Mouse (Mus musculus): ENCODE measurements around the gene Tbx1. TPM values are rescaled to one million over a fixed set of nuclear protein-coding genes. Genes with fewer than 3 reads are reported as not detected.

The Tbx1 gene
- total RNA-seq (2021), result 1 to 10 TPM; 1.2 to 1.5 TPM
- long read RNA-seq, experiment 1, partial matches to known transcripts, result 0 of 1 reads
- long read RNA-seq, experiment 1, other reads (novel, unspliced or antisense), result 0 of 1 reads
- long read RNA-seq, experiment 2, result 0 reads

DNA sequence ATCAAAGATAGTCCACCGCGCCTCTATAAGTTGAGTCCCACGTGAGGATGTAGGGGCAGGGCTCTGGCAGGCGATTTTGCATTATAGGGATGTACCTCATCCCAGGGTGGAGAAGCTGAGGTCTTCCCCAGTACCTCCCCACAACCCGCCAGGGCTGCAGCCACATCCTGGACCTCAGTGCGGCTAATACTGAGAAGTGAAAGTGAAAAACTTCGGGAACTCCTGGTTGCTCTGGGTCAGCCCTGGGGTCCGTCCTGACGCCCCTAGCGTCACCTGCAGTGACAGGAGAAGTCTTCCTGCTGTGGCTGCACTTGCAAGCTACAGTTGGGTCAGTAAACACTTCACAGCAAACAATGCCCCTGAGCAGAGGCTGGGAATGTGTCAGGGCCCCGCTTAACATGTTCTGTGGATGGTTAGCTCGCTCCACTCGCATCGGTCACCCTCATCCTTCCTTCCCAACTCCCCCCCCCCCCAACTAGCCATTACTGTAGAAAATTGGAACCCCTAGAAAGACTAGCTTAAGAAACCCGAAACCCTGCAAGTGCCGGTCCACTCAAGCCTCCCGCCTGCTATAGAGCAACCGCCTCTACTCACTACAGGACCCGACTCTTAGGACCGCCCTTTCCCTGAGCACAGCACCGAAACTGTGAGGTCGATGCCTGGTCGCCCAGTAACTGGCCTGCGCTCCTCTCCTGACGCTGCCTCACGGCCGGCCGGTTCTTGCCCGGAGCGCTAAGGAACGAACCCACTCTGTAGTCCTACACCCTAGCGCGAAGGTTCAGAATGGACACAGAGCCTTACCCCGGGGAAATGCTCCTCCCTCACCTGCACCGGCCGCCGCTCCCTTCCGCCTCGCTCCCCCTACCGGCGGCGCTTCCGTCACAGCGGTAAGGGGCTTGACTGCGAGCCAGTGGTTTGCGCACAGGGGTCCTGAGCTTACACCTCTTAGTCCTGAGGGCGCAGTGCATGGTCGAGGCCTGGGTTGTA, at the start of gene Tbx1:
Gene Tbx1, minus strand, starts transcription at position 868 of the 987 bp plus-strand sequence.
- DNase-seq (ENCODE audit: low spot score in 2 of 2), result no peak

GRCm38 (mm10) chr16:18639382-18639929, 49.0 kb upstream of the Tbx1 start:
- no peak for DNase-seq (ENCODE audit: low spot score in 2 of 2)

GRCm38 (mm10) chr16:18638396-18638795, 47.9 kb upstream of the Tbx1 start:
- DNase-seq (ENCODE audit: low spot score in 2 of 2), result no peak

DNA sequence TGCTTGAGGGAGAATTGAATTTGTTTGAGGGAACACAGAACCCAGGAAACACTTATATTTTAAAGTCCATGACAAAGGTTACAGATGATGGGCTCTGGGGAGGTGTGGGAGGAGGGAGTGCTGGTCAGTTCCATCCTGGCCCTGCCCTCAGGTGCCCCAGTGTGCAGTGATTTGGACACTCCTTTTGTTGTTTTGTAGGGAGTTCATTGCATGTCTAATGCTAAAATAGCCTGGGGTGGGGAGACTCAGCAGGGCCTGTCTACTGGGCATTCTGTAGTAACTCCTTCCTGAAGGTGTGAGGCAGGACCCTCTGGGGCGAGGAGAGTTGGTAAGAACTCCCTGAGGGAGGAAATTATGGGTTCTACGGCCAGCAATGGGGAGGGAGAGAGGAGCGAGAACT, 46.3 kb upstream of the Tbx1 start:
- DNase-seq (ENCODE audit: low spot score in 2 of 2), result no peak

DNA sequence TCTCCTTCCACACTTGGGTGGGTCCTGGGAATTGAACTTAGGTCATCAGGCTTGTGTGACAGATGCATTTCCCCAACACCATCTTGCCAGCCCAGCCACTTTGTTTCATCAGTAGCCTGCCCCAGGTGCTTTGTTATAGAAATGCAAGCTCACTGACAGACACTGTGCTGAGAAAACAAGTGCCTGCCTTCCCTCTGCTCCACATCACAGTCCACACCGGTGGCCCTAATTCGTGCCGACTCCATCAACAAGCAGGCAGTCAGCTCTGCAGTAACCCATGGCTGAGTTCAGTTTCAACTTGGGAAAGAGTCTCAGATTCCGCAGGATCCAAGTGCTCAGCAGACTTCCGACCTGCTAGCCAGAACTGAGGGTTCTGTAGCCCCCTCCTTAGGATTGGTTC, 45.9 kb upstream of the Tbx1 start:
- DNase-seq (ENCODE audit: low spot score in 2 of 2), result no peak

DNA sequence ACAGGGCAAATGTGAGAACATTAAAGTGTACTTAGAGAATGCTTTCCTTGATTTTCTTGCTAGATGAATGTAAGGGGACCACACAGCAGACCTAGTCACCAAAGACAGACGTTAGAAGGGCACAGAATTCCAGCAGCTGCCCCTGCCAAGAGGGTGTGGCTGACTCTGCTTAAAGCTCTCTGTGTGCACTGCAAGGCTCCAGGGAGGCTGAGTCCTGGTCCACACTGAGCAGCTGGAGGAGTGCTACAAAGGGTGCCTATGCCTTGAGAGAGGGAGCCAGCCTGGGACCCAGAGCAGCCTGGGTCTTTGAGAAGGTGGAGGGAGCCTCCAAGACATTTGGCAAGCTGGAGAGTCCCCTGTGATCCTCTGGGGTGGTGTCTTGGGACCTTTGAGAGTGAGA, 42.9 kb upstream of the Tbx1 start:
- no peak for DNase-seq (ENCODE audit: low spot score in 2 of 2)

- no peak for DNase-seq (ENCODE audit: low spot score in 2 of 2)
These were observed 42.3 kb upstream of the Tbx1 start for GRCm38 (mm10) chr16:18632816-18633215.

GRCm38 (mm10) chr16:18632059-18632458, 41.6 kb upstream of the Tbx1 start:
- peak in 1 of 2 experiments; percentile 65 for DNase-seq (ENCODE audit: low spot score in 2 of 2)

- no peak for DNase-seq (ENCODE audit: low spot score in 2 of 2)
These were observed 40.7 kb upstream of the Tbx1 start for GRCm38 (mm10) chr16:18631141-18631540.

GRCm38 (mm10) chr16:18630291-18630690, 39.8 kb upstream of the Tbx1 start:
- no peak for DNase-seq (ENCODE audit: low spot score in 2 of 2)

DNA sequence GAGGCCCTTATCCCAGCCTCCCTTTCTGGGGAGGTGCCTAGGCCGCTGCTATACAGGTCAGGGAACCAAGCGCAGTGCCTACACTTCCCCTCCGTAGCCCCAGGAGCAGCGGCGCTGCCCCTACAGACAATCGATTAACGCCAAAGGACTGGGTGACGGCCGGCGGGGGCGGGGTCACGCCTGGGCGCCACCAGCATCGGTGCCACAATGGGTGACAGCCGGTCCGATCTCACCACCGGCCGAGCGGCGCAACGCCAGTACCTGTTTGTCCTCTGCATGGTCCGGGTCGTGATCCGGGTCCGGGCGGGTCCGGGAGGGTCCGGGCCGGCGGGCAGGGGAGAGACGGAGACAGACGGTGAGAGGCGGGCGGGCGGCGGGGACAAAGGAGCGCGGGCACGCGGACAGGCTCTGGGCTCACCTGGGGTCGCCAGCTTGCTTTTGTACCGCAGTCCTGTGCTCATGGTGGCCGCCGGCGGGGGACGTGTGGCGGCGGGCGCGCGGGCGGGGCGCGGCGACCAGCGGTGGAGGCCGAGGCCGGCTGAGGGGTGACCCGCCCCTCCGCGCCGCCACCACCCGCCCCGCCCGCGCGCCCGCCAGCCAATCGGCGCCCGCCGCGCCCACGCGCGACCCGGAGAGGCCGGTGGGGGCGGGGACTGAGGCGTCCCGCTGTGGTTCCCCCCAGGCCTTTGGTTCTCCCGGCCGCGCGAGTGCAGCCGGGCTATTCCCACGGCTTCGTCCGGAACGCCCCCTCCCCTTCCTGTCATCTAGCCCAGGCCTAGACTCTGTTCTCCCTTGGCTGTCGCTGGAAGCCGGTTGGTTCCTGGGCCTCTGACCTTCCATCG, 39.1 kb upstream of the Tbx1 start, which contains the start of gene Sept5:
Gene Sept5, minus strand, starts transcription at position 565 of the 842 bp plus-strand sequence.
- DNase-seq (ENCODE audit: low spot score in 2 of 2), result peak; percentile 55 to 74

- DNase-seq (ENCODE audit: low spot score in 2 of 2), result no peak
These were observed 38.5 kb upstream of the Tbx1 start for GRCm38 (mm10) chr16:18628948-18629340.

DNA sequence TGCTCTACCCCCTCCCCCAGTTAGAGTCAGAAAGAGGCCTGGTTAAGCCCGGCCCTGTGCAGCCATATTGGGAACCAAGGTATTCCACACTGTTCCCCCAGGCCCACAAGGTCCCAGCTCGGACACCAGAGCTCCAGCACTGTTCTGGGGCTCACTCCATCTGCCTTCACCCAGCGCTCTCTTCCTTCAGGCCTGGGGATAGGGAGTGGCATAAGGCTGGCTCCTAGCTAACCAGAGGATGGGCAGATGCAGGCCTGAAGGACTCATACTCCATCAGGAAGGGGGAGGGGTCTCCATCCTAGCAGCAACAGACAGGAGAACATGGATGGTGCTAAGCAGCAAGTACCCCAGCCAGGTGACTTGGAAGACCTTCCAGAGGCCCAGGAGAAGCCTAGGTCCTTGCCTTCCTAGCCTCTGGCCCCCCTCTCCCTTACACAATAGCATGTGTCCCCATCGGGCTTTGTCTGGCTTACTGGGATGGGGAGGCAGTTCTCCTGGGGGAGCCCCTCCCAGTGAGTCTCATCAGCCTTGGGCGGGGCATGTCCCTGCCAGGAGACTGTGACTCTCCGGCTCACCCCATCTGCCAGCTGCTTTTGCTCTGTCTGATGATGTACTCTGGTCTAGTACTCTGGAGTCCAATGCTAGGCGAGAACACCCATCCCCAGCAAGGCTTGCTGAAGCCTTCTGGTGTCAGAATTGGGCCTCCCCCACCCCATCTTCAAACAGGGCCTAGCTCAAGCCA, 37.9 kb upstream of the Tbx1 start:
- peak in 1 of 2 experiments; percentile 22 for DNase-seq (ENCODE audit: low spot score in 2 of 2)

DNA sequence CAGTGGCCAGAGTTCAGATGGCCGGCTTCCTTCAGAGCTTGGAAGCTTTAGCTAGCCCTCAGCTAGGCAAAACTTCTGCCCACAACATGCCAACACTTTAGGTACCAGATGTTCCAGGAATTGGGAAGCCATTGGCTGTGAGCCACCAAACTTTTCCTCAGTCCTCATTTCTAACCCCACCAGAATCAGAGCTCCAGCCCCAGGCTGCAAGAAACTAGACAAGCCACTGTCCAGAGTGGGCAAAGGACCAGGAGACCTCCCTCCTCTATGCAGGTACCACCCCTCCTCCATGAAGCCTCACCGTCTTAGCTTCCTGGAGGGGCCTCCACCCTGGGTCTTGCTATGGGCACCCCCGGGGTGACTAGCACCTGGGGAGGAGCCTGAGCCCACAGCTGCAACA, 36.7 kb upstream of the Tbx1 start:
- DNase-seq (ENCODE audit: low spot score in 2 of 2), result peak in 1 of 2 experiments; percentile 44

DNA sequence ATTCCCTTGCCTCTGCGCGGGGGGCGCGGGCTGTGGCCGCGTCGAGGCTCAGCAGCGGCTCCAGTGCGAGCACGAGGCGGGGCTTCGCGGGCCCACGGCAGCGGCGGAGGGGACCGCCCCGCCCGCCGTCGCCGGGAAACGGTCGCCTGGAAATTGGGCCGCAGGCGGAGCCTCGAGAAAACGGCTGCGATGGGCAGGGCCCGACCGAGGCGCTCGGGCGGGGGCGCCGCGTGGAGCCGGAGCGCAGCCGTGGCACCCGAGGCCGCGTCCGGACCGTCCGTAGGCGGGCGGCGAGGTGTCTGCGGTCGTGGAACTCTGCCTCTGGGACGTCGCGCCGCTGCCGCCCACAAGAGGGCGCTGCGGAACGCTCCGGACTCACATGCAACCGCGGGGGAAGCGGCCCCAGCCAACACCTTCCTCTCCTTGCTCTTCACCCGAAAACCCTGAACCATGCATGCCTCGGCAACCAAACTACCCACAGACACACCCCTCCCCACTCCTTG, 36.0 kb upstream of the Tbx1 start, which contains the start of gene Gm49601:
Gene Gm49601, minus strand, starts transcription at position 52 of the 503 bp plus-strand sequence.
- peak; percentile 85 to 88 for DNase-seq (ENCODE audit: low spot score in 2 of 2)

DNA sequence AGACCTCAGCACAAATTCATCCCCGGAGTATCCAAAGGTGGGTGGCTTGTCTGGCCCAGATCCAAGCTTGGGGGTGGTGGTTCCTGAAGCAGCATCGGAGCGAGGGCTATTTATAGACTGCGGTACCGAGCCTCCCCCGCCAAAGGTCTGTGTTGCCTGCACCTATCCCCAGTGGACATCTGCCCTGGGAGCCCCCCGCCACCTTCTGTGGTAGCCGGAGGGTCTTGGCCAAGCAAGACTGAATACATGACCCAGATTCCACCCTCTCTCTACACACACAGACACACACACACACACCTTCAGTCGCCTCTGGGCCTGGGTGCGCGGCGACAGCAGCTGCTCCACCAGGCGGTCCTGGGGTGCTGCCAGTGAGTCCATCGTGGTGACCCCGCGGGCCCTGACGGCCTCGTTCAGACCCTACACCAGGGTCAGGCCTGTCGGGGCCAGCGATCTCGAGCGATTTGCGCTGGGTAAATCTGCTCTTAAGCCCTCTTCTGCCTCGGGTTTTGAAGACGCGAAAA, 35.4 kb upstream of the Tbx1 start:
- DNase-seq (ENCODE audit: low spot score in 2 of 2), result peak; percentile 64 to 65

GRCm38 (mm10) chr16:18625097-18625496, 34.6 kb upstream of the Tbx1 start:
- DNase-seq (ENCODE audit: low spot score in 2 of 2), result no peak

DNA sequence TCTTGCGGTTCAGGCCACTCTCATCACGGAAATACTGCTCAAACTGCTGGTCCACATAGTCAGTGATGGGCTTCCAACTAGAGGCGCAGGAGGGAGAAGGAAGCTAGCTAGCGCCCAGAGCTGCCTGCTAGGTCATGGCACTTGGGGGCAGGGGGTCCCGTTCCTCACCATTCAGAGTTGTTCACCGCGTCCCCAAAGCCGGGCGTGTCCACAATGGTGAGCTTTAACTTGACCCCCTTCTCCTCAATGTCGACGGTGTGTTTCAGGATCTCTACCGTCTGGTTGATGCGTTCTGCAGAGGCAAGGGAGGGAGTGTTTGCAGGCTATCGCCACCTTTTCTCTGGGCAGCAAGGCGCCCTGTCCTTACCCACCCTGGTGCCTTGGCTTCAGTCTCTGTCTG, 34.2 kb upstream of the Tbx1 start:
- no peak for DNase-seq (ENCODE audit: low spot score in 2 of 2)

DNA sequence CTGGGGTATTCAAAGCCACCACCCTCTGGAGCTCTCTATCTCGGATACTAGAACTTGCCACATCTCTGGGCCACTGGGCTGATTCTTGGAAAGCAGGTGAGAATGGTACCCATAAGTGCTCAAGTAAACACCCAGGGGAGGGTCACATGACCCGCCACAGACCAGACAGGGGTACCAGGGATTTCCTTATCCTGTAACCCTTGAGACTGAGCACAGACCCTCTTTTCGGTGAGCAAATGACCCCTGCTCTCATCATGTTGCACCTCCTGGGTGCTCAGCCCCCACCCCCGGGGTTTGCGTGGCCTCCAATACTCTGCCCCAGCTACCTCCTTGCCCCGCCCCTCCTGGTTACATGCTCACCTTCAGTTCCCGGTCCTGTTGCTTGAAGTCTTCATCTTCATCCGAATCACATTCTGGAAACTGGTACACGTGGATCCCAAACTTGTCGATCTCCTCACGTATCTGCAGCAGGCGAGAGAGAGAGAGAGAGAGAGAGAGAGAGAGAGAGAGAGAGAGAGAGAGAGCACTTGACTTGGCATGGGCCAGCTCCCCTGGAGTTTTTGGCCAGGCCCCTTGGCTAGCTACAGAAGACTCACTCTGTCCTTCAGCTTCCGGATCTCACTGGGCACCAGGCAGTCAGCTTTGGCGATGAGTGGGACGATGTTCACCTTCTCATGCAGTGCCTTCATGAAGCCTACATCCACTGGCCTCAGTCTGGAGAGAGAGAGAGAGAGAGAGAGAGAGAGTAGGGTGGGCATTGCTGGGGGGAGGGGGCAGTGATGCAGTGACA, 33.5 kb upstream of the Tbx1 start:
- DNase-seq (ENCODE audit: low spot score in 2 of 2), result peak in 1 of 2 experiments; percentile 24
